Mouse (Mus musculus) fibroblast of lung, adult 2 months (primary cell): ENCODE results near the gene Fli1.

Experiments
- DNase-seq: peaks from one replicate; pipeline ENCODE4 v3.0.0-alpha.2; 2011; ENCODE audit warnings: low read depth

Fli1 gene

DNA sequence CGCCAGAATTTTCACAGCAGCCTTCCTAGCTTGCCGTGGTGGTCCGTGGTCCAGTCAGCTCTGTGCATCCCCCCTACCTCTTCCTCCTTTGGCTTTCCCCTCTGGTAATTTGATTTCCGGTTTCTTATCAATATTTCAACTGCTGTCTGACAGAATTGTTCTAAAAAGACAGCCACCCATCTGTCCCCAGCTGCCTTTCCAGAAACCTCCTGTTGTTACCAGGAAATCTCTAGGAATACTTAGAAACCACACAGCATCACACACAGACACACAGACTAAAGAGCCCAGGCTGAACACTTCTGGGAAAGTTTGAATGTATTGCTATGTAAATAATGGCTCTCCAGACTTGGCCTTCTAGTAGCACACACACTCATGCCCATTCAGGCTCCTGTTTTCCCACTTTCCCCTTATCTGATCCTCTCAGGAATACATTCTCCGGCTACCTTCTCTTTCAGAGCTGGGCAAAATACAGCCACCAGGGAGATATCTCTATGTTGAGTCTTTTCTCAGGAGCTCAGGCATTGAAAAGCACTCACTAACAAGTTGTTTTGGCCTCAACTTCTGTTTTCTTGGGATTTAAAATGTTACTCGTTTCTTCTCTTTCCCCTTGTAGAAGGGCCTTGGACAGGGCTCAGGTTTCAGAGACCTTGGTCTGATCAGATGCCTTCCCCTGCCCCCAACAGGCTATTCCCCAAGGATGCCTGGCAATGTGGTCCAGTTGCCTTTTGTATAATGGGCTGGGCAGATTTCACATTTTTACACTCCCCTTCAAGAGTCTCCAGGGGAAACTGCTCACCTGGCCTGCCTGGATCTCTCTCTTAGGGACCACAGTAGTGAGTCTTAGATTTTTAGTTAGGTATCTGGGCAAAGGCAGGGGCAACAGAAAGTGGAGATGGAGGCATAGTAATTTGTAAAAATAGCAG, 7.1 kb upstream of the Fli1 start:
- no peak for DNase-seq

DNA sequence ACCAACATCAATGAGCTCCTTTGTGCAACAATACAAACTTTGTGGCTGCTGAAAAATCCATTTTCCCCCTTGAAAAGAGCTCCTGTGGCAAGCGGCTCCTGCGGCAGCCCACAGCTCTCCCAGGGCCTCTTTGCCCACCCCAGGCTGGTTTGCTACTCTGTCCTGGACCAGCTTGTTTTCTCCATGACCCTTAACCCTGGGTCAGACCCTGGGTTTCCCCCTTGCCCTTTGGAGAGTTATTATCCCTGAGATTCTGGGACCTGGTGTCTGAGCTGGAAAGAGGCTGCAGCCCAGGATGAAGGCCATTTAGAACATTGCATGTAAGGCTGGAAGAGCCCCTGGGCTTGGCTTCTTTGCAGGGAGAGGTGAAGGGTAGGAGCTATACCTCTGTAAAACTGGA, 4.1 kb upstream of the Fli1 start:
- no peak for DNase-seq

DNA sequence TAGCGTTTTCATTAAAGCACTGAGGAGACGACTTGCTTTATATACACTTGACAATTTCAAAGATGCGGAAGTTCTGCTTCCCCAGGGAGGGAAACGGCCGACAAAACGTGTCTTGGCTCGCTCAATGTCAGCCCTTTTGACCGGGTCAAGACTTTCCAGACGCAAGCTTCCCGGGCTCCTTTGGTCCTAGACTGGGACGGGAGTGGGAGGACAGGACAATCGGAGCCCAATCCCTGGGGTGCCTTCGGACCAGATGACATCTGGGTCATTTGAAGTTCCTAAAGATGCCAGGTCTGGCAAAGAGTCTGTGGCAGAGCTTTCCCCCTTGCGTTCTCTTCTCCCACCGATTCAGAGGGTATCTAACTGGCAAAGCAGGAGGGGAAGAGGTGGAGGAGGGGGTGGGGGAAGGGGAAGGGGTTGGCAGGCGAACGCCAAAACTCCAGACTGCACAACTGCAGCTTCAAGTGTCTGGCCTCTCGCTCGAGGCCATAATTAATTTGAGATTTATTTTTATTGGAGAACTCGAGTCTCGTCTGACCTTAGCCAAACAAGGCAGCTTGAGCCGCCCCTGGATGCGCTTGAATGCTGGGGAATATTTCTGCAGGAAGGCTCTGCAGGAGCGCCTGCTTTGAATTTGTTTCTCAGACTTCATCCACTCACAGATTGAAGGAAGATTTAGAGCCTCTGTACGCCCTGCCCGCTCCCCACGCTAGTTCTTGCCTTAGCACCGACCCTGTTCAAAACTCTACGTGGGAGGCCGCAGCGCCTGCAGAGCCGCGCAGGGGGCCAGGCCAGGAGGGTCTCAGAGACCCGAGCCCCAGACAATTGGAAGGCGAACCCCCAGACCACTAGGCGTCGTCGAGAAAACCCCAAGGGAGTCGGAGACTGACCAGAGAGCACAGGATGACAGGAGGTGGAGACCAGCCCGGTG, 2.3 kb upstream of the Fli1 start:
- no peak for DNase-seq

DNA sequence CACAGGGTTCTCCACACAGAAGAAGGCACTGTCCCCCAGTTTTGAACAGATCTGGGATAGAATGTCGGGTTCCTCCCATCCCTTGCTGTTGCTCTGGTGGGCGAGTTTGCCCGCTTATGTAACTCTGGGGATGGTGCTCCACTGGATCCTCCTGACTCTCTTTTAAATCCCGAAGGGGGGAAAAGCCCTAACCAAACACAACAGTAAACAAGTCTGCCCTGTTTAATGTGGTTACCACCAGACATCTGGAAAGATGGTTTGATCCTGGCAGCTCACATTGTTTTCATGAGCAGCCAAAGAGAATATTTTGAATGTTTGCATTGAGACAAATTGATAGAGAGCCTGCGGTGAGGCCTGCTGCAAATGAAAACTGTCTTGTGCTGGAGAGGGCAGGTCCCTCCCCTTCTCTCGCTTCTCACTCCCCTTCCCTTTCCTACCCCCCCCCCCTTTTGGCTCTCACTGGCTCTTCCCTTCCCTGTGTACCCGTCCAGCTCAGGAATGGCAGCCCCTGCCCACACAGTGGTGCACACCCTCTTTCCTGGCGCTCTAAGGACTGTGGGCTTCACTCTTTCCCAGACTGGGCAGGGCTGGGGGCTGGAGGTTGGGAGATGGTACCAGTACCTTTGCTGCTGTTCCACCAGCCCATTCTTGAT, 1.4 kb upstream of the Fli1 start:
- DNase-seq = no peak

DNA sequence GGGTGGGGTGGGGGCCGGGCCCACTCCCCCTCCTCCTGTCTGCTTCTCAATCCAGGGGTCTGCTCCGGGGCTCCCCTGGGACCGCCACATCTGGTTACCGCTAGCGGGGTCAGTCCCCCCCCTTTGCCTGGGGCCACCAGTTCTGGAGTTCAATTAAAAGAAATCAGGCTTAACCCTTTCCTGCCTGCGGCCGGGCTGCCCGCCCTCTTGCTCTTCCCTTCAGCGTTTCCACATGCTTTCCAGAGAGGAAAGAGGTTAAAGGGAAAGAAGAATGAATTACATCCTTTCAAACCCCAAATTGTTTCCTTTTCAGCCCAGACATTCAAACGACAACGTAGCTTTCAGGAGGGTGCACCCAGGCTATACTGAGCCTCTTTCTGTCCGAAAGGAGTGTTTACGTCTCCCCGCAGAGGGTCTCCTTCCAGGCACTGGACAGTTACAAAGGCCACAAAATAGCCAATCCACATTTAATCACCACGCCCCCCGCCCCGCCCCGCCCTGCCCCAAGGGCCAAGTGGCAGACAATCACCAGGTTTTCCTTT, 450 bp upstream of the Fli1 start:
- no peak for DNase-seq

DNA sequence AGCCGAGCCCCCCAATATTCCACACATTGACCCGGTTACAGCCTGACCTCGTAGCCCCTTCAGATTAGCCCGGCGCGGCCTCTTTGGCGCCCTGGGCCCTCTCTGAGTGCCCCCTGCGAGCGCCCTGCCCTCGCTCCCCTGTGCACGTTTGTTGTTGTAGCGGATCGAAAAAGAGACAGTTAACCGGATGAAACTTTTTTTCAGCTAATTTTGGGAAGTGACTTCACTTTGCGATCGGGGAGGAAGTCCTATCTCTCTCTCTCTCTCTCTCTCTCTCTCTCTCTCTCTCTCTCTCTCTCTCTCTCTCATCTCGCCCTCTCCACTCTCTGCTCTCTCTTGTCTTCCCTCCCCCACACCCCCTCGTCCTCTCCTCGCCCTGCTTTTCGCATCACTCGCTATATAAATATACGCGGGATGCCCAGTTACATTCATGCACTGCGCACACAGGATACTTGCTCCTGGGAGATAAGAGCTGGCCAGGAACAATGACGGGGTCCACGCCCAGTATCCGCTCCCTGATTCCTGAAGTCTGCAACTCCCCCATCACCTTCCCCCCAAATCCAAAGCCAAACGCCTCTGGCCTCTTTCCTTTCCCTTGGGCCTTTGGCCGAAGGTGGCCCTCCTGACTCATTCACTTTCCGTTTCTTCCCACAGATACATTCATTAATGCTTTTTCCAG, 1.3 kb downstream of the Fli1 start:
- DNase-seq = no peak

DNA sequence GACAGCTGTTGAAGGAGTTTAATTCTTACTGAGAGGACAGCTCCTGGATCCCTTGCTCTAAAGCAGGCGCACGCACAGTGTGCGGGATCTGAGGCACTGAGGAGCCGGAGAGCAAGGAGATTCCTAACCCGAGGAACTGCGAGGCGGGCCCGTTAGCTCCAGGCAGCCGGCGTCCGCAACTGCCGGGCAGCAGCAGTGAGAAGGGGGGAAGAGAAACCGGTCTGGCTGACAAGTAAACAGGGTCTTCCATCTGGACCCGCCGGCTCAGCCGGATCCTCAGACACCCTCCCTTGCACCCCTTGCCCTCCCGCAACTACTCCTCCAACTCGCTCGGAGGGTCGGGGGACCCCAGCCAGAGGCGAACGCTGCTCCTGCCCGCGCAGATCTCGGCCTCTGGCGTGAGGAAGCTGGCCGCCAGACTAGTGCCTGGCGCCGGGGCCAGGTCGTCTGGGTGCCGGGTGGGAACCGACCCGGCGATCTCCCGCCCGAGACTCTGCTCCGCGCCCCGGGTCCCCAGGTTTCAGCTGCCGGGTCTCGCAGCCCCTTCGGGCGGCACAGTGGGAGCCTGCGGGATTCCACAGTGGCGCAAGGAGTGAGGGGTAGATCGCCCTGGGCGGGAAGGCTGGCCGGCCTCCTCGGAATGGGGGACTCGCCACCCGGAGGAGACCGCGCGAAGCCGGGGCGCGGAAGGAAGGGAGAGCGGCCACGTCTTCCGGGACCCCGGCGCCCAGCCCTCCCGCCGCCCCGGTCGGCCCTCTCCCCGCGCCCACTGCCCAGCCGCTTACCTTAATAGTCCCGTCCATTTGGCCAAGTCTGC, 2.0 kb downstream of the Fli1 start:
- no peak for DNase-seq

DNA sequence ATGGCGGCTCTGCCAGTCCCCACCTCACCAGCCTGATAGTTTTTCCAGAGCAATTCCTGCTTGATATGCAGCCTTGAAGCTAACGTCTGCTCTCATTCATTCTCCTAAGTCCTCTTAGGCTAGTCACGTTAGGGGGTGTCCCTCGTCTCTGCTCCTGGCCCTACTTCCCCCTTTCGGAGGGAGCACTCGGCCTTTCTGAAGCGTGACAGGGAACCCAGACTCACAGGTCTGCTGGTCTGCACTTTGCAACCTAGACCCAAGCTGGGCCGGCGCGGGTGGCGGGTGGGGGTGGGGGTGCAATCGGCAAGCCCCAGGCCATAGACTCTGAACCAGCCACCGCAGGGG, 2.6 kb downstream of the Fli1 start:
- no peak for DNase-seq

DNA sequence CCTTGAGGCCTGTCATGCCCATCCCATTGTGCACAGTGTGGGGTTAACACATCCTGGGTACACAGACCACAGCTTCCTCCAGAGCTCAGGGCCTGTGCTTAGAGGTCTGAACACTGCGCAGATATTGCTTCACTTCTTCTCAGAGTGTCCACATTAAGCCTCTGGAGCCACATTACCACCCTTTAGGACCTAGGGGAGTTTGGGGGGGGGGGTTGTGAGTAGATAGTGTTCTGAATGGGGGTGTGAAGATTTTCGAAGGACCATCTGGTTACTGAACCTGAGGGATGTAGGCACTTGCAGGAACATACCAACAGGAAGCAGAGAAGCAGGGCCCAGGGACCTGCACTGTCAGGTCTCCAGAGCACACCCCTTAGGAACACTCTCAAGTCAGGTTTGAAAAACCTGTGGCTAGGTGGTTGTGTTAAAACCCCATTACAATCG, 3.3 kb downstream of the Fli1 start:
- DNase-seq = no peak

DNA sequence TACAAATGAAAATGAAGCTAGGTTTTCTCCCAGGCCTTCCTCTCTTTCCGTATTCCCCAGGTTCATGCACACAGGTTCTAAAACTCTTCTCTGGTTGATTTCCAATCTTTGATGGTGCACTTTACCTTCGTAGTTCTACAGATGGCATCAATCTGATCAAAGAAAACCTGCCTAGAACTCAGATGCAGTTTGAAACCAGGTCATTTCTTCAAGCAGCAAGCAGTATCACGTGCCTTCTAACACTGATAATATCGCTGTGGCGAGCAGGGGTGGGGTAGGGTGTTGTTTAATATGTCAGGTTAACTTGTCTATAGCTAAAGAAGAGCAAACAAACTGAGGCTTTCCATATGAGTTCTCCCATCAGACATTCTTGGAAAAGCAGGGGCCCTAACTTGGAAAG, 4.5 kb downstream of the Fli1 start:
- DNase-seq = no peak

DNA sequence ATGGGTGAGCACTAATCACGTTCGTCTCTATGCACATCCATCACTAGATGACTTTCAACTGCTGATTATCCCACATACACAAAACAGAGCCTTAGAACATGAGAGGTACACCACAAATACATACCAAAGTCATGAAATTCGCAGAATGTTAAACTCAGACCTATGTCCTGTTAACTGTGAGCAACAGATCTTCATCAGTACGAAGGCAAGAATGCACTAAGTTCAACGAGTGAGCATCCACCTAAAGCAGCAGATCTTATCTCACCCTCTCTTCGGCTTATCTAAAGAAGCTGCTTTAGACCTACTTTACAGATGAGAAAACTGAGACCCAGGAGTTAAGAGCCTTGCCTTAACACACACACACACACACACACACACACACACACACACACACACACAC, 5.0 kb downstream of the Fli1 start:
- no peak for DNase-seq

DNA sequence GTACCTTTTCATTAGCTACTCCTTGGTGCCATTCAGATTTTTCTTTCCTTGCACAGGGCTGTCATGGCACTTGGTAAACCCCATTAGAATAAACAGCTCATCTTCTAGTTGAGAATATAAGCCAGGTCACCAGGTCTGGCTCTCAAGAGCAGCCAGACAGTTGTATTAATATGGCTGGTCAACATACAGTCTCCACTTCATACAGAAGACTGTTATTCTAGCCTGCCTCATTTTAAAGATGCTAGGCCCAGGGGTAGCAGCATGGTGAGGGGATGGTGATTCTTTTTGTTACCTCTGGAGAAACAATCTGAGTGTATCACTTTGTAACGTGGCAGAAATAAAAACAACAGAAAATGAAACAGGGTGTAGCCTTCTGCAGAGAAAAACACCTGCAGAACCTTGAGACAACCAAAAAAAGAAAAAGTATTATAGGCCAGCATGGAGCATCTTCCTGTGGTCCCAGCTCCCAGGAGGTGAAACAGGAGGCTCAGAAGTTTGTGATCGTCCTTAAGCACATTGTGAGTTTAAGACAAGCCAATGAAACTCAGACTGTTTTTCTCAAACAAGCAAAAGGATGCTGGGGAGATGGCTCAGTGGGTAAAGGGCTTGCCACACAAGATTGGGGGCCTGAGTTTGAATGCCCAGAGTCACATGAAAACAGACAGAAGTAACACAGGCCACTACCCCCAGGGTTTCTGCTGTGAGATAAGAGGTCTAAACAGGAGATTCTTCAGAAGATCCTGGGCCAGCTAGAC, 7.3 kb downstream of the Fli1 start:
- no peak for DNase-seq

DNA sequence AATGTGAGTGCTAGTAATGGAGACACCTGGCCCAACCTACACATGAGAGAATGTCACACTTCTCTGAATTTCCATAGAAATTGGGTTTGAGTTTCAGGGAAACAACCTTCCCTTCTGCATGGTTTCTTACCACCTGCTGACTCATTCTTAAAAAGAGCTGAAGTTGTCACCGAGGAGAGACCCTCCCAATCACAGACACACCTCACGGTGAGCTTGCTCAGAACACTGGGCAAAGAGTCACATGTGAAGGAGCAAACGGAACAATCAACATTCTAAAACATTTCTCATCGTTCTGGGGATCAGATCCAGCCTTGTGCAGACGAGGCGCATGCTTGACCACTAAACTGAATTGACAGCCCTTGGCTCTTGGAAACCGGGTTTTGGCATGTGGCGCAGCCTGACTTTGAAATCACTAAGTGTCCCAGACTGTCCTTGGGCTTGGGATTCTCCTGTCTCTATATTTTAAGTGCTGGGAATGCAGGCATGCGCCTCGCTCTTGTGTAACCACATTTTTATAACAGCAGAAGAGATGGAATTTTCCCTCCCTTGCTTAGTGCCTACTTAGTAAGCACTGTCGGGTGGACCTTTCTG, 8.5 kb downstream of the Fli1 start:
- no peak for DNase-seq

DNA sequence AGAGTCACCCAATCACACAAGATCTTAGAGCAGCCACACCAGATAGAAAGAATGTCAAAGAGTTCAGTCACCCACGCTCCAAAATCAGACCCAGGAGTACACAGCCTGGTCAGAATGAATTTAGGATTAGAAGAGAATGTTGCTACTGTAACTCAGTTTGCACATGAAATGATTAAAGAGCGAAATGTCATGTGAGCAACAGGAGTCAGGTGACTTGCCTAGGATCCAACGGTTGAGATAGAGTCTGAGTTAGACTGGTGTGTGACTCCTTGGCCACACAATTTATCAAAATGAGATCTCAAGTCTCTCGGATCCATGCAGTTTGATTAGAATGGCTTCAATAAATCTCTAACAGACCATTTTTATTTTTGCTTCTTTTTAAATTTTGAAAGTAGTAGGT, 11.1 kb downstream of the Fli1 start:
- no peak for DNase-seq

DNA sequence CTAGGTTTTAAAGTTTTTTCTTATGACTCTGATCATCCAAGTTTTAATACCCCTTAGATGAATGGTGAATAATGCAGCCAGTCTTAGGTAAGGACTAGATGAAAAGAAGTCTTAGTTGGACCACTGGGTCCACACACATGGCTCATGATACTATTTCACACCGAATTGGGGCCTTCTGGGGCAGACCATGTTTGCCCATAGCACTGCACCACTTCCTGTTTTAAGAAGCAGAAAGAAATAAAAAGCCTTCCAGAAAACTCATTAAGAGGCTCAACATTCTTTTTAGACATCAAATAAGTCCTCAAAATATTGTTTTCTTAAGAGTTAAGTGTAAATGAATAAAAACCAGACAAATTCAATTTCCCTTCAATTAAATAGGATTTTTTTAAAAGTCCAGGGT, 11.7 kb downstream of the Fli1 start:
- DNase-seq = no peak

DNA sequence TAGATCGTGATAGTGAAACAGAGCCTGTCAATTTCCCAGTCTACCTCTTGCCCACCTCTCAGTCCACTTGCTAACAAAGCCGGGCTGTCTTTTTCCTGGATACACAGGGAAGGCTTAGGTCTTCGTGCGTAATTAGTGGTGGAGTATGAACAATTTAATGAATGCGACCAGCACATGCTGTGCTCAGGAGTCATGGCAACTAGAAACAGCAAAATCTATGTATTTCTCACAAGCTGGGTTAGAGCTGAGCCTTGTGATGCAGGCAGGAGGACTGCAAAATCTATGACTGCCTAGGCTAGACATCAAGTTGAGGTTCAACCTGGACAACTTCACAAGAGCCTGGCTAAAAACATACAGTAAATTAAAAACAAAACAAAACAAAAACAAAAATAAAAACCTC, 12.5 kb downstream of the Fli1 start:
- DNase-seq = no peak

DNA sequence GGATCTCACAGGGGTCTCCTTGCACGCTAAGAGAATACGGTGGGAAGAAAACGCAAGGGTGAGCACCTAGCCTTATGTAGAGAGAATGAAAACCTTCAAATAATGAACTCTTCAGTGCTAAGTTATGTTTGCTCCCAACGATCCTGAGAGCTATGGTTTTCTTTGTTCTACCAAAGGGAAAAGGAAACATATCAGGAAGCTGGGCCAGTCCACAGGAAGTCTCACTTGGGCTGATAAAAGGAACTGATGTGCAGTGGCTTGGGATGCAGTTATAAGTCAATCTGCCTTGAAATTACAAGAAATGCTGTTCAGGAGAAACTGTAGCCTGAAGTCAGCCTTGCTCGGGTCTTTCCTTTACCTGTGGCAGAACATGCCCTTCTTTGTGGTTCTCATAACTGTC, 13.1 kb downstream of the Fli1 start:
- DNase-seq = no peak

DNA sequence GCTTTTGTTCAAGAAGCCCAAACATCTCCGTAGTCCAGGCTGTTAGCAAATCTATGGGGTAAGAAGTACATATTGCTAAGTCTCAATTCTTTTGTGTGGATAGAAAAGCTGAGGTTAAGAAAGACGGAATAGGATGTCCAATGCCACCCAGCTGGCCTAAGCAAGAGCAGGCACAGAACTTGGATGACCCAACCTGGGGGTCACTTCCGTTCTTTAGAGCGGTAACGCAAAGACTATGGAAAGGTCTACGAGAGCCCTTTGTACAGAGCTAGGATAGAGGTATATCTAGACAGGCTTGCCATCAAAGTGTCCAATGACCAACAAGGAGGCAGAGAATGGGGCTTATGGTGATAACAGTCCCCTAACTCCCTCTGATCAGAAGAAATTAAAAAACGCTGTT, 15.3 kb downstream of the Fli1 start:
- DNase-seq = no peak

DNA sequence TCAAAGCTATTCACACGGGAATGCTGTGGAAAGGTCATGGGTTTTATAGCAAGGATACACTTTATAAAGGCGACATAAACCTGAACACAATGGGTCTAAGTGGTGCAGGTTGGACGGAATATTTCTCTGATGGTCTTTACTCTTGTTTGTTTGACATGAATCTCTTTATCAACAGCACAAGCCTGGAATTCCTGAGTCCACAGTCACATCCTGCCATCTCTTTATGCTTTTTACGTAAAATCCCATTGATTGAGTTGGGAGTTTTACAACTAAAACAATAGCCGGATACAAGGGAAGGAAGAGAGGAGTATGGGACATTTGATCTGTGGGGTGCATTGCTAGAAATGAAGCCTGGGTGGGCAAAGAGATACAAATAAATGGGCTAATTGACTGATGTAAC, 16.9 kb downstream of the Fli1 start:
- DNase-seq = no peak
